Mouse (Mus musculus) liver, postnatal 0 days (tissue): ENCODE results near the gene Arnt. TPM values are rescaled to one million over a fixed set of nuclear protein-coding genes. Genes with fewer than 3 reads are reported as not detected.
A peak's percentile ranks its signal among the peaks of the same experiment; 100 is the strongest.

Experiments used
- ATAC-seq: fragments of 200-750 bp; cut with Nextera tagmentation; 2 replicates; pipeline ENCODE4 v1.8.0; 2017; ENCODE audit warnings: mild to moderate bottlenecking, moderate library complexity
- DNase-seq: peaks from one replicate; pipeline ENCODE4 v3.0.0-alpha.2; 2016
- H3K27ac ChIP-seq: fragments of 300-500 bp; sonication (generic); 2 replicates; pipeline ENCODE4 v1.5.1; 2014; ENCODE audit warnings: antibody characterized with exemption, moderate library complexity, mild to moderate bottlenecking, low read depth
- H3K27me3 ChIP-seq: fragments of 300-500 bp; sonication (generic); 2 replicates; pipeline ENCODE4 v1.6.1; 2014; ENCODE audit warnings: low read length, control low read depth, mixed read lengths; ENCODE audit not compliant: insufficient read depth
- H3K36me3 ChIP-seq: fragments of 300-500 bp; sonication (generic); replicated peaks from 2 replicates; pipeline ENCODE4 v1.6.1; 2014; ENCODE audit warnings: mild to moderate bottlenecking, control low read depth, low read length, moderate library complexity, mixed read lengths; ENCODE audit not compliant: insufficient read depth
- H3K4me1 ChIP-seq: fragments of 300-500 bp; sonication (generic); 2 replicates; pipeline ENCODE4 v1.6.1; 2014; ENCODE audit warnings: antibody characterized with exemption, mild to moderate bottlenecking, control low read depth; ENCODE audit not compliant: insufficient read depth
- H3K4me2 ChIP-seq: fragments of 300-500 bp; sonication (generic); 2 replicates; pipeline ENCODE4 v1.6.1; 2014; ENCODE audit warnings: low read depth, mild to moderate bottlenecking, low read length, moderate library complexity, mixed read lengths
- H3K4me3 ChIP-seq: fragments of 300-500 bp; sonication (generic); 2 replicates; pipeline ENCODE4 v1.5.1; 2014; ENCODE audit warnings: low read depth, low read length
- H3K9ac ChIP-seq: fragments of 300-500 bp; sonication (generic); replicated peaks from 2 replicates; pipeline ENCODE4 v1.6.1; 2014; ENCODE audit warnings: mild to moderate bottlenecking, moderate library complexity
- H3K9me3 ChIP-seq: fragments of 300-500 bp; sonication (generic); 2 replicates; pipeline ENCODE4 v1.6.1; 2016; ENCODE audit warnings: mild to moderate bottlenecking, control low read depth, low read length, mixed read lengths
- CTCF ChIP-seq: sonication (generic); IDR thresholded peaks from 2 replicates; pipeline ENCODE4 v1.5.1; 2016; ENCODE audit warnings: antibody characterized with exemption, low read depth
- EP300 ChIP-seq: IDR thresholded peaks from 2 replicates; pipeline ENCODE4 v1.6.1; 2016; ENCODE audit warnings: antibody characterized with exemption, low read depth, mild to moderate bottlenecking
- WGBS: fragments of 180-500 bp; shearing (Covaris S2); extraction: QIAGEN DNeasy Blood & Tissue Kit; methylation state at CpG from one replicate; pipeline ENCODE4 v1.1.7; 2014; ENCODE audit not compliant: insufficient replicate concordance; 5-methylcytosine and 5-hydroxymethylcytosine counted together
- polyA plus RNA-seq: library from polyadenylated mRNA; unstranded; fragments of >200 nt; fragmentation: Nextera tagmentation; extraction: Ambion mirVana; gene quantifications from 2 replicates; pipeline ENCODE4 v1.2.1, GENCODE M21; 2015

Gene Arnt
- 7.9 and 9.4 TPM in 2 replicates for polyA plus RNA-seq

GRCm38 (mm10) chr3:95434136-95434982 lies at the start of gene Arnt:
TSS of gene Arnt (plus strand) at chr3:95434388.
- peak within 1 kb of the TSS; percentile 77 for H3K4me2 ChIP-seq
- ATAC-seq (peak; percentile 99), DNase-seq (peak; percentile 97)

GRCm38 (mm10) chr3:95385401-95386075 lies 48.6 kb upstream of the Arnt start:
- H3K9ac ChIP-seq, result no peak overlapping the region
- no peak overlapping the region for H3K4me3 ChIP-seq
- no peak for DNase-seq
- H3K4me2 ChIP-seq, result no peak overlapping the region
- no peak for TF ChIP-seq EP300
- no peak for TF ChIP-seq CTCF
- H3K36me3 ChIP-seq, result no peaks in the 10 kb centered on the region
- no peak for ATAC-seq
- H3K4me1 ChIP-seq, result no peaks in the 10 kb centered on the region
- WGBS, result 49% methylated on average over 5 of the region's 5 CpGs
- no peaks in the 10 kb centered on the region for H3K9me3 ChIP-seq
- no peaks in the 10 kb centered on the region for H3K27me3 ChIP-seq
- no peak overlapping the region for H3K27ac ChIP-seq

More at GRCm38 (mm10) chr3:95434136-95434982, at the start of gene Arnt:
- H3K27me3 ChIP-seq, result no peaks in the 10 kb centered on the region
- under 1% methylated on average over 47 of the region's 47 CpGs for WGBS
- TF ChIP-seq EP300 (peak; percentile 46; the same call in 1 of the 2 replicates), CTCF (peak; percentile 23; the same call in 1 of the 2 replicates)
- H3K4me1 ChIP-seq, result peaks cover 6% of the 10 kb centered on the region; the same call in 1 of the 2 replicates
- H3K27ac ChIP-seq, result peak within 1 kb of the TSS; percentile 93
- peaks cover 6% of the 10 kb centered on the region for H3K36me3 ChIP-seq
- H3K9me3 ChIP-seq, result no peaks in the 10 kb centered on the region
- peak within 1 kb of the TSS; percentile 83 for H3K4me3 ChIP-seq
- peak within 1 kb of the TSS; percentile 78 for H3K9ac ChIP-seq

GRCm38 (mm10) chr3:95394385-95394784 lies 39.8 kb upstream of the Arnt start:
- Histone ChIP-seq H3K9ac (no peak overlapping the region), H3K9me3 (peaks cover 4% of the 10 kb centered on the region; the same call in 1 of the 2 replicates), H3K4me3 (no peak overlapping the region), H3K36me3 (no peaks in the 10 kb centered on the region), H3K27ac (no peak overlapping the region), H3K4me2 (no peak overlapping the region), H3K4me1 (no peaks in the 10 kb centered on the region), H3K27me3 (no peaks in the 10 kb centered on the region)
- no peak for DNase-seq
- WGBS, result 73% methylated on average over 4 of the region's 4 CpGs
- ATAC-seq, result no peak
- TF ChIP-seq CTCF, result peak; percentile 57
- no peak for TF ChIP-seq EP300

GRCm38 (mm10) chr3:95402741-95403140 lies 31.4 kb upstream of the Arnt start, which contains the start of gene 4930558C23Rik:
TSS of gene 4930558C23Rik (minus strand) at chr3:95402841.
- ATAC-seq, result no peak
- Histone ChIP-seq H3K27ac (no peak within 1 kb of the TSS), H3K4me1 (no peaks in the 10 kb centered on the region), H3K9ac (no peak within 1 kb of the TSS), H3K36me3 (no peaks in the 10 kb centered on the region), H3K9me3 (no peaks in the 10 kb centered on the region), H3K4me3 (no peak within 1 kb of the TSS), H3K4me2 (no peak within 1 kb of the TSS), H3K27me3 (no peaks in the 10 kb centered on the region)
- no peak for DNase-seq
- 81% methylated on average over 3 of the region's 3 CpGs for WGBS
- TF ChIP-seq CTCF, result no peak
- no peak for TF ChIP-seq EP300

- ATAC-seq, result no peak
- H3K9ac ChIP-seq, result no peak overlapping the region
- no peaks in the 10 kb centered on the region for H3K4me1 ChIP-seq
- TF ChIP-seq EP300, result no peak
- TF ChIP-seq CTCF, result no peak
- H3K27ac ChIP-seq, result no peak overlapping the region
- no peaks in the 10 kb centered on the region for H3K9me3 ChIP-seq
- H3K4me3 ChIP-seq, result no peak overlapping the region
- 54% methylated on average over 1 of the region's 1 CpGs for WGBS
- DNase-seq, result no peak
- no peak overlapping the region for H3K4me2 ChIP-seq
- H3K27me3 ChIP-seq, result no peaks in the 10 kb centered on the region
- no peaks in the 10 kb centered on the region for H3K36me3 ChIP-seq
Measured at GRCm38 (mm10) chr3:95407728-95408127, 26.5 kb upstream of the Arnt start.

- H3K4me1 ChIP-seq, result no peaks in the 10 kb centered on the region
- 93% methylated on average over 2 of the region's 2 CpGs for WGBS
- DNase-seq, result no peak
- no peak for TF ChIP-seq EP300
- peak; percentile 11; the same call in 1 of the 2 replicates for TF ChIP-seq CTCF
- H3K4me3 ChIP-seq, result no peak overlapping the region
- no peak overlapping the region for H3K4me2 ChIP-seq
- no peak for ATAC-seq
- no peaks in the 10 kb centered on the region; the same call in 1 of the 2 replicates for H3K9me3 ChIP-seq
- H3K9ac ChIP-seq, result no peak overlapping the region
- H3K36me3 ChIP-seq, result no peaks in the 10 kb centered on the region
- no peak overlapping the region for H3K27ac ChIP-seq
- no peaks in the 10 kb centered on the region for H3K27me3 ChIP-seq
Measured at GRCm38 (mm10) chr3:95408852-95409251, 25.3 kb upstream of the Arnt start.
